Mouse (Mus musculus) midbrain, embryonic 15.5 days (tissue): Measurements from ENCODE around the gene Irf4. TPM values are rescaled to one million over a fixed set of nuclear protein-coding genes. Genes with fewer than 3 reads are reported as not detected.

Experiments
- ATAC-seq: fragments of 200-750 bp; cut with Nextera tagmentation; replicated peaks from 2 replicates; pipeline ENCODE4 v1.8.0; 2017; ENCODE audit warnings: moderate TSS enrichment
- H3K27ac ChIP-seq: fragments of 300-500 bp; sonication (generic); 2 replicates; pipeline ENCODE4 v1.5.1; 2015; ENCODE audit warnings: mild to moderate bottlenecking, inconsistent platforms
- H3K27me3 ChIP-seq: fragments of 300-500 bp; sonication (generic); replicated peaks from 2 replicates; pipeline ENCODE4 v1.6.1; 2015; ENCODE audit warnings: inconsistent platforms
- H3K36me3 ChIP-seq: fragments of 300-500 bp; sonication (generic); replicated peaks from 2 replicates; pipeline ENCODE4 v1.6.1; 2015; ENCODE audit warnings: inconsistent platforms
- H3K4me1 ChIP-seq: fragments of 300-500 bp; sonication (generic); 2 replicates; pipeline ENCODE4 v1.6.1; 2015; ENCODE audit warnings: inconsistent platforms
- H3K4me2 ChIP-seq: fragments of 300-500 bp; sonication (generic); 2 replicates; pipeline ENCODE4 v1.6.1; 2015; ENCODE audit warnings: inconsistent platforms, mild to moderate bottlenecking, moderate library complexity
- H3K4me3 ChIP-seq: fragments of 300-500 bp; sonication (generic); 2 replicates; pipeline ENCODE4 v1.5.1; 2015; ENCODE audit warnings: mild to moderate bottlenecking, inconsistent platforms
- H3K9ac ChIP-seq: fragments of 300-500 bp; sonication (generic); 2 replicates; pipeline ENCODE4 v1.6.1; 2015; ENCODE audit warnings: mild to moderate bottlenecking, inconsistent platforms
- H3K9me3 ChIP-seq: fragments of 300-500 bp; sonication (generic); 2 replicates; pipeline ENCODE4 v1.6.1; 2016; ENCODE audit warnings: inconsistent platforms
- WGBS: fragments of 180-500 bp; shearing (Covaris S2); methylation state at CpG from one replicate; pipeline ENCODE4 v1.1.7; 2015; ENCODE audit warnings: mixed read lengths; 5-methylcytosine and 5-hydroxymethylcytosine counted together
- polyA plus RNA-seq: library from polyadenylated mRNA; unstranded; fragments of >200 nt; fragmentation: Nextera tagmentation; extraction: Ambion mirVana; gene quantifications from 2 replicates; pipeline ENCODE4 v1.2.1, GENCODE M21; 2015

Gene Irf4
- polyA plus RNA-seq, 1 experiment from 2014 or later = 0.08 TPM

- Histone ChIP-seq H3K4me3 (no peak overlapping the region), H3K9me3 (no peaks in the 10 kb centered on the region), H3K36me3 (no peaks in the 10 kb centered on the region), H3K9ac (no peak overlapping the region), H3K4me1 (peaks cover 11% of the 10 kb centered on the region), H3K27me3 (no peaks in the 10 kb centered on the region), H3K27ac (no peak overlapping the region), H3K4me2 (no peak overlapping the region)
- ATAC-seq = no peak
- WGBS = 59% methylated on average over 8 of the region's 8 CpGs
Measured at GRCm38 (mm10) chr13:30723858-30724257, 25.2 kb upstream of the Irf4 start.

DNA sequence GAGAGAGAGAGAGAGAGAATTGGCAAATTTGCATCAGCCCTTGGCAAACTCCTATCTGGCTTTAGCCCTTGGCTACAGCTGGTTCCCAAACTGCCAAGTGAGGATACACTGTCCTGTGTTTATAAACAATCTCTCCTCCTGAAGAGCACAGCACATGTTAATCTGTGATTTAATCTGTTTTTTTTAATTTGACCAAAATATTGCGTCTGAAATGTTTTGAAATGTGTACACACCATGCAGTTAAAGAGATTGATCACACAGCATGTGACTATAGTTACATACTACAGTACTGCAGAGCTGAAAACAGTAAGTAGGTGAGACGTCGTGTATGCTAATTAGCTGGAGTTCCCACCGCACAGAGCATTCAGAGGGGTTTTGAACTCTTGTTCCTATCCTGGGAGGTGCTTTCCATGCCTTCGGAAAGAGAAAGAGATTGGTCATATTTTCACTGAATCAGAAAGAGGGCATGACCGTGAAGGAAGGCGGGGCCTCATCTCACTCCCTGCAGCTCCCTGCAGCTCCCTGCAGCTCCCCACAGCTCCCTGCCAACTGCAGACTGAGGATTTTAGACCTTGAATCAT, 24.2 kb upstream of the Irf4 start:
- Histone ChIP-seq H3K4me2 (peak overlapping the region; percentile 14; the same call in 1 of the 2 replicates), H3K9me3 (no peaks in the 10 kb centered on the region), H3K4me3 (no peak overlapping the region), H3K36me3 (no peaks in the 10 kb centered on the region), H3K4me1 (peaks cover 11% of the 10 kb centered on the region), H3K9ac (no peak overlapping the region), H3K27ac (no peak overlapping the region), H3K27me3 (no peaks in the 10 kb centered on the region)
- WGBS = 29% methylated on average over 7 of the region's 7 CpGs
- peak; percentile 43 for ATAC-seq

- H3K9ac ChIP-seq = no peak overlapping the region
- H3K27ac ChIP-seq = no peak overlapping the region
- H3K4me2 ChIP-seq = no peak overlapping the region
- no peaks in the 10 kb centered on the region for H3K27me3 ChIP-seq
- peaks cover 11% of the 10 kb centered on the region for H3K4me1 ChIP-seq
- no peak overlapping the region for H3K4me3 ChIP-seq
- WGBS = 86% methylated on average over 4 of the region's 4 CpGs
- no peak for ATAC-seq
- no peaks in the 10 kb centered on the region for H3K9me3 ChIP-seq
- no peaks in the 10 kb centered on the region for H3K36me3 ChIP-seq
Measured at GRCm38 (mm10) chr13:30726879-30727278, 22.1 kb upstream of the Irf4 start.

DNA sequence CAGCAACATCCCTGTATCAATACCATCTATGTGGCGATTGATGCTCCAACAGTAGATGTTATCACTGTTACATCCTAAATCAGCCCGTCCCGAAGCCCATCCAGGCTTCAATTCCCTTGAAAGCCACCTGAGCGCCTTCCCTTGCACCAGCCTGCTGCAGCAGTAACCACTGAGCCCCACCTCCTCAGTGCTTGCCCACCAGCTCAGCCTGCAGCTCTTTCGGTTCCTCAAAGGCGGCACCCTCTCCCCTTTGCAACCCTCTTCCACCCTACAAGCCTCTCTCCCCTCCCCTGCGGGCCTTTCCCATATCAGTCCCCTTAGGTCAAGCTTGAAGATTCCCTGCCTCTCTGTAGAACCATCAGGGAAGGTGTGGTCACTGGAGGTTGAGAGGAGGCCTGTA, 20.9 kb upstream of the Irf4 start:
- Histone ChIP-seq H3K4me1 (peaks cover 5% of the 10 kb centered on the region), H3K4me2 (no peak overlapping the region), H3K9ac (no peak overlapping the region), H3K36me3 (no peaks in the 10 kb centered on the region), H3K27ac (no peak overlapping the region), H3K4me3 (no peak overlapping the region), H3K9me3 (no peaks in the 10 kb centered on the region), H3K27me3 (no peaks in the 10 kb centered on the region)
- WGBS = 95% methylated on average over 7 of the region's 7 CpGs
- no peak for ATAC-seq

GRCm38 (mm10) chr13:30729245-30729644, 19.8 kb upstream of the Irf4 start:
- H3K27me3 ChIP-seq = no peaks in the 10 kb centered on the region
- peaks cover 5% of the 10 kb centered on the region for H3K4me1 ChIP-seq
- 61% methylated on average over 6 of the region's 6 CpGs for WGBS
- no peak overlapping the region for H3K9ac ChIP-seq
- no peak for ATAC-seq
- H3K36me3 ChIP-seq = no peaks in the 10 kb centered on the region
- H3K4me2 ChIP-seq = no peak overlapping the region
- H3K9me3 ChIP-seq = no peaks in the 10 kb centered on the region
- no peak overlapping the region for H3K27ac ChIP-seq
- no peak overlapping the region for H3K4me3 ChIP-seq

DNA sequence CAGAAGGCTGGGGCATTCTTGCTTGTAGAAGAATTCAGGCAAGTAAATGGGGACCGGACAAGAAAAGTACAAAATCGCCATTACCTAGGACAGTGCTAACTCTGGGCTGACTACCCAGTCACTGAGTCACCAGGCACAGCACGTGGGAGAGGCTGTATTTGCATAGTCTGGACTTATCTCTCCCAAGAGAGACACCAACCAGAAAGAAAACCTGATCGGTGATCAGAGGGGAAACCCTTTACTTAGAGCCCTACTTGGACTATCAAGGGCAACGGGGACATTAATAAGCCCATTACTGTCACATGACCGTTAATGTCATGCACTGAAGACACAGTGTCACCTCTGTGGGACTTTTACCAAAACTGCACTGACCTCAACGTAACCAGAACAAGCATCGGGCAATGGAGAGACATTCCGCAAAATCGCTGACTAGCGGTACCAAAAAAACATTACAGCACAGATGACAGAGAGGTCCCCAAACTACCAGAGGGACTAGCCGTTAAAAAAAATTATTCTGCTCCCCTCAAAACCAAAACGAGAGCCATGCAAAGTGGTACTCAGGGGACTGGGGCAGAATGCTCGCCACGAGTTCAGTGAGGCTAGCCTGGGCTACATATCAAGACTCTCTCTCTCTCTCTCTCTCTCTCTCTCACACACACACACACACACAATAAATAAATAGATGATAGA, 18.8 kb upstream of the Irf4 start:
- H3K9ac ChIP-seq = no peak overlapping the region
- no peak for ATAC-seq
- H3K36me3 ChIP-seq = no peaks in the 10 kb centered on the region
- no peak overlapping the region for H3K27ac ChIP-seq
- WGBS = 87% methylated on average over 15 of the region's 15 CpGs
- H3K9me3 ChIP-seq = no peaks in the 10 kb centered on the region
- H3K4me2 ChIP-seq = no peak overlapping the region
- H3K4me1 ChIP-seq = peaks cover under 1% of the 10 kb centered on the region; the same call in 1 of the 2 replicates
- H3K27me3 ChIP-seq = no peaks in the 10 kb centered on the region
- no peak overlapping the region for H3K4me3 ChIP-seq

DNA sequence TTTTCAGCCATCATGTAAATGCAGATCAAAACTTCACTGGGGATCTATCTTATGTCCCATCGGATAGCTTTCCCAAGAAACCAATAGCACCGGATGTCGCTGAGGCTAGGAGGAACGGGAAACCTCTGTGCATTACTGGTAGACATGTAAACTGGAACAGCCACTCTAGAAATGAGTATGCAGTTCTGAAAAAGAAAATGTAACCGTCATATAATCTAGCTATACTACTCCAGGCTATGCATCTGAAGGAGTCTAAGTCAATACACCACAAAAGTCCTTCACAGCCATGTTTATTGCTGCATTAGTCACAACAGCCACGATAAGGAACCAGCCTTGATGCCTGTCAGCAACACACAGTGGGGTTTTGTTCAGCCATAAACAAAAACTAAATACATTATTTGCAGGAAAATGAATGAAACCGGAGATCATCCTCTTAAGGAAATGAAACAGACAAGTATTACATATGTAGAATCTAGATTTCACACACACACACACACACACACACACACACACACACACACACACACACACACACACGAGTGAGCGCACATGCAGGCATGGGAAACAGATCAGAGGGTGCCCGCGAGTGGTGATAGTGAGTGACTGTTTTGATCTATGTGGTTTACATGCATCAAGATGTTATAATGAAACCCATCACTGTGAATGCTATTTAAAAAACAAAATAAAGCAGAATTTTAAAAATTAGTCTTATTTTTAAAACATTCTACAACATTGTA, 16.1 kb upstream of the Irf4 start:
- Histone ChIP-seq H3K27me3 (no peaks in the 10 kb centered on the region), H3K4me3 (no peak overlapping the region), H3K27ac (no peak overlapping the region), H3K9me3 (no peaks in the 10 kb centered on the region), H3K9ac (no peak overlapping the region), H3K4me1 (no peaks in the 10 kb centered on the region), H3K4me2 (no peak overlapping the region), H3K36me3 (no peaks in the 10 kb centered on the region)
- WGBS = 85% methylated on average over 11 of the region's 11 CpGs
- no peak for ATAC-seq

GRCm38 (mm10) chr13:30736721-30737120, 12.3 kb upstream of the Irf4 start:
- H3K9ac ChIP-seq = no peak overlapping the region
- no peaks in the 10 kb centered on the region for H3K4me1 ChIP-seq
- no peak overlapping the region for H3K4me2 ChIP-seq
- no peak overlapping the region for H3K27ac ChIP-seq
- no peaks in the 10 kb centered on the region for H3K9me3 ChIP-seq
- 89% methylated on average over 5 of the region's 5 CpGs for WGBS
- H3K36me3 ChIP-seq = no peaks in the 10 kb centered on the region
- no peak for ATAC-seq
- no peaks in the 10 kb centered on the region for H3K27me3 ChIP-seq
- no peak overlapping the region for H3K4me3 ChIP-seq

DNA sequence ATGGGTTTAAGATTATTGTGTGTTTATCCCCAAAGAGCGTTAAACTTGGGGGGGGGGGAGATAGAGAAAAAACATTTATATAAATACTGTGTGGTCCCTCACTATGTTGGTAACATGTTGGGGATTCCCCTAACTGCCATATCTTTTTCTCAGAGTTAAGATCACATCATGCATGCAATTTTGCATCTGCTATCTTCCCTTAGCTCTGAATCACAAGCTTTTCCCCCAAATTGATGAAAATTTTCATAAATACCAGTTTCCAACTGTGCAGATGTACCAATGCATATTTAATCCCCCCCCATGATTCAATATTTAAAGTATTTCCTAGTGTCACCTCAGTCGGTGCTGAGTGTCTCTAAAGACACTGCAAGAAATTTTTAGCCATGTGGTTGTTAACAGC, 11.8 kb upstream of the Irf4 start:
- WGBS = 87% methylated on average over 2 of the region's 2 CpGs
- no peaks in the 10 kb centered on the region for H3K9me3 ChIP-seq

GRCm38 (mm10) chr13:30738310-30738840, 10.7 kb upstream of the Irf4 start:
- H3K4me1 ChIP-seq = no peaks in the 10 kb centered on the region
- no peaks in the 10 kb centered on the region for H3K27me3 ChIP-seq
- no peak overlapping the region for H3K27ac ChIP-seq
- no peak overlapping the region for H3K4me3 ChIP-seq
- H3K9ac ChIP-seq = no peak overlapping the region
- H3K9me3 ChIP-seq = no peaks in the 10 kb centered on the region
- WGBS = 95% methylated on average over 4 of the region's 4 CpGs
- H3K36me3 ChIP-seq = no peaks in the 10 kb centered on the region
- no peak overlapping the region for H3K4me2 ChIP-seq
- no peak for ATAC-seq

More for the DNA sequence above, 11.8 kb upstream of the Irf4 start:
- no peak overlapping the region for H3K4me3 ChIP-seq
- H3K4me2 ChIP-seq = no peak overlapping the region
- H3K9ac ChIP-seq = no peak overlapping the region
- H3K27ac ChIP-seq = no peak overlapping the region
- H3K36me3 ChIP-seq = no peaks in the 10 kb centered on the region
- H3K27me3 ChIP-seq = no peaks in the 10 kb centered on the region
- H3K4me1 ChIP-seq = no peaks in the 10 kb centered on the region
- no peak for ATAC-seq

- H3K9me3 ChIP-seq = no peaks in the 10 kb centered on the region
- no peak for ATAC-seq
- no peaks in the 10 kb centered on the region for H3K36me3 ChIP-seq
- no peak overlapping the region for H3K9ac ChIP-seq
- H3K27ac ChIP-seq = no peak overlapping the region
- no peaks in the 10 kb centered on the region for H3K27me3 ChIP-seq
- no peak overlapping the region for H3K4me2 ChIP-seq
- H3K4me3 ChIP-seq = no peak overlapping the region
- 83% methylated on average over 5 of the region's 5 CpGs for WGBS
- no peaks in the 10 kb centered on the region for H3K4me1 ChIP-seq
Measured at GRCm38 (mm10) chr13:30741172-30741571, 7.9 kb upstream of the Irf4 start.

DNA sequence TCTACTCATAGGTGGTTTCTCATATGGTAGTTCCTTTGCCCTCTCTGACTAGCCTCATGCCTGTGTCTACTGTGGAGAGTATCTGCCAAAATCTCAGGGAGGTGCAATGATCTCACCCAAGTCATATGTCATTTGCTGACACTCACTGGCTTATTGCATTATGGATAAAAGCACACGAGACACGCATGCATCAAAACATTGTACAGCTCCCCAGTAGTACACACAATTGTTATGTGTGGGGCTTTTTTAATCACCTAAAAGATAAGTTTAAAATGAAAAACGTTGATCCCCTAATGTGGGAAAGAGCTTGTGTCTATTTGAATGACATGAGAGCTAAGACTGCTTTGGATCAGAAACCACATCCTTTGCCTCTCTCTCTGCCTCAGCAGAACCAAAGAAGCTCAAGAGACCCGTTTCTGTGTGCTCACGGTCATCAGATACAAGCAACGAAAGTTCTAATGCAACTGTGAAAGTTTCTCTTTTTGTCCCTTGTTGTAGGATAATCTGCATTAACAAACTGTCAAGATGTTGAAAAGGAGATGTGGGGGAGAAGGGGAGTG, 6.5 kb upstream of the Irf4 start:
- no peak overlapping the region for H3K4me3 ChIP-seq
- no peak for ATAC-seq
- no peaks in the 10 kb centered on the region for H3K9me3 ChIP-seq
- H3K4me1 ChIP-seq = no peaks in the 10 kb centered on the region
- no peak overlapping the region for H3K9ac ChIP-seq
- 71% methylated on average over 6 of the region's 6 CpGs for WGBS
- H3K27ac ChIP-seq = no peak overlapping the region
- no peaks in the 10 kb centered on the region; the same call in 1 of the 2 replicates for H3K27me3 ChIP-seq
- H3K4me2 ChIP-seq = no peak overlapping the region
- H3K36me3 ChIP-seq = no peaks in the 10 kb centered on the region
